Mouse (Mus musculus) left cerebral cortex, adult 2 months (tissue): ENCODE results near the gene Rcor1. TPM values are rescaled to one million over a fixed set of nuclear protein-coding genes. Genes with fewer than 3 reads are reported as not detected.

ENCODE experiments used
- DNase-seq, 2 experiments: peaks; one replicate each; pipeline ENCODE4 v3.0.0; 2021 to 2022; ENCODE audit warnings: low spot score in 2 of 2, mixed read lengths in 1 of 2; ENCODE audit errors: extremely low spot score in 1 of 2
- H3K27ac ChIP-seq: fragments of 200-600 bp; 2 replicates; pipeline ENCODE4 v1.8.1; 2022
- H3K4me3 ChIP-seq: fragments of 200-600 bp; 2 replicates; pipeline ENCODE4 v1.8.1; 2022
- CTCF ChIP-seq: fragments of 200-600 bp; IDR thresholded peaks from 2 replicates; pipeline ENCODE4 v1.8.1; 2022; ENCODE audit warnings: antibody characterized with exemption, mild to moderate bottlenecking, moderate library complexity
- intact Hi-C: fragments of 180-260 bp; cut with DNase I; formaldehyde crosslinking; loops from one replicate; pipeline ENCODE4 v1.15.1; 2025
- total RNA-seq, 2 experiments: library from RNA; stranded (reverse); gene quantifications; 2 replicates each; pipeline ENCODE4 v1.2.3; 2021

Rcor1 gene
- total RNA-seq, 2 experiments from 2014 or later, result 16.2 to 19.8 TPM

DNA sequence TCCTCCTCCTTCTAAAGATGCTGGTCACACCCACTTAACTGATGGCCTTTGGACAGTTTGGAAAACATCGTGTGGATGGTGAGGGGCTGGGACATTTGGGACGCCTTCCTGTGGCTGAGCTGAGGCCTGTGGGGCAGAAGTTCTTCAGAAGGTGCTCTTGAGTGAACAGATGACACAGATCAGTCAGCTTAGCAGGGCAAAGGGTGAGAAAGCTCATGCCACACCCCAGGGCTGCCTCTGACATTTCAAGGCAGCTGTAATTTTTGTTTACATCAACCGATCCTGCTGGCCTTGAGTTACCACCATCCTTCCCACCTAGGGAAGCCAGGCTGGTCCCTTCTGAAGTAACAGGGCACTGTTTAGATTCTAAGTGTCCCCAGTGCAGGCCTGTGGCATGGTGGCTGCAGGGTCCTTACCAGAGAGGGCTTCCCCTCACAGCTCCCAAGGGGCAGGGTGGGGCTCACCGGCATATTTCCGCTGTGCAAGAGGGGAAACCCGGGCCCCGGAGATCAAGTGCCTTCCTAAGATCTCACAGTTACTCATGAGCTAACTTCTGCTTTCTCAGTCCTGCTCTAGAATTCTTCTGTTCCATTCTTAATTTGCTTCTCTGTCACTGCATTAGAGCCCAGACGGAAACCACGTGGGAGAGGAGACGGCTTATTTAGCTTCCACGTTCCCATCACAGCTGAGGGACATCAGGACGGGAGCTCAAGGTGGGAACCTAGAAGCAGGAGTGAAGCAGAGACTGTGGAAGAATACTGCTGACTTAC lies 120.7 kb downstream of the Rcor1 start:
- TF ChIP-seq CTCF, result no peak
- no peak overlapping the region for H3K27ac ChIP-seq
- no peak overlapping the region for H3K4me3 ChIP-seq
- DNase-seq, result no peak
- intact Hi-C loops, result no loop called here

DNA sequence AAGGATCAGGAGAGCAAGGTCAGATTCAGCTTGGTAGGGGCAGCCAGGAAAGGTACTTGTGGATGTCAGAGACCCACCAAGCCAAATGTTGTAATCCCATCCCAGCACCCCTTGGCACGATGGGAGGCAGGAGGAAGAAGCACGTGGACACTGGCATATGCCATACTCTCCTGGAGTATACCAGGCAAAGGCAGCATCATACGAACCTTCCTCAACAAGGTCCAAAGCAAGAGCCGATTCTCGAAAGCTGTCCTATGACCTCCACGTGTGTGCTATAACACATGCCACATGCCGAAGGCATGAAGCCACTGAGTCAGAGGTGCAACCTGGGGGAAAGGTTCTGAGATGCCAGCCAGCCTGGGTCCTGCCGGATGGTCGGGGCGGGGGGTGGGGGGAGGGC lies 121.7 kb downstream of the Rcor1 start:
- no peak for TF ChIP-seq CTCF
- no peak overlapping the region for H3K4me3 ChIP-seq
- H3K27ac ChIP-seq, result no peak overlapping the region; the same call in 1 of the 2 replicates
- intact Hi-C loops, result no loop called here
- DNase-seq, result no peak

- intact Hi-C loops, result loop anchor here (2.0 kb wide), 1 partner anchor 73 kb away; no protein-coding TSS in a partner anchor
- TF ChIP-seq CTCF, result no peak
- peak overlapping the region; percentile 22; the same call in 1 of the 2 replicates for H3K4me3 ChIP-seq
- DNase-seq, result no peak
- peak overlapping the region; percentile 86 for H3K27ac ChIP-seq
These were observed 122.8 kb downstream of the Rcor1 start for GRCm38 (mm10) chr12:111161943-111162311.

- no peak; the same call in 1 of the 2 replicates for TF ChIP-seq CTCF
- peak; percentile 43 to 57 for DNase-seq
- Histone ChIP-seq H3K27ac (peak overlapping the region; percentile 86), H3K4me3 (peak overlapping the region; percentile 22; the same call in 1 of the 2 replicates)
- intact Hi-C loops, result loop anchor here (2.0 kb wide), 1 partner anchor 74 kb away; no protein-coding TSS in a partner anchor
These were observed 123.3 kb downstream of the Rcor1 start for GRCm38 (mm10) chr12:111162312-111163061.

DNA sequence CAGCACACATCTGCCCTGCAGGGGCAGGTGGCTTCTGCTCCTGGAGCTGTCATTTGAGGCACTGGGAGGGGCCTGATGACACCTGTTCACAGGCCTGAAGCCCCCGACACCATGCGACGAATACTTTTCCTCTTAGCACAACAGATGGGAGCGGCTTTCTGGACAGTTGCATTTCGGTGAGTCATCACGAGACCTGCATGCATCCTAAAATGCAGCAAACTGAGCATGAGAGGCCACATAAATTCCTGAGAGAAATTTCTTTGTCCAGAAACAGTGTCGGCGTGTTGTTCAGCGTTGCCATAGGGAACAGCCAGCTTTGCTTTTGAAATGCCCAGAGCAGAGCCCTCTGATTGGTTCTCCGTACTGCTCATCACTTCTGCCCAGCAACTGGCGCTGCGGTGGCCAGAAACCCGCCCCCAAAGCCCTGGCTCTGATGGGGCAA lies 125.2 kb downstream of the Rcor1 start:
- intact Hi-C loops, result no loop called here
- TF ChIP-seq CTCF, result no peak
- Histone ChIP-seq H3K4me3 (peak overlapping the region; percentile 44), H3K27ac (peak overlapping the region; percentile 79)
- DNase-seq, result peak; percentile 83 to 90

DNA sequence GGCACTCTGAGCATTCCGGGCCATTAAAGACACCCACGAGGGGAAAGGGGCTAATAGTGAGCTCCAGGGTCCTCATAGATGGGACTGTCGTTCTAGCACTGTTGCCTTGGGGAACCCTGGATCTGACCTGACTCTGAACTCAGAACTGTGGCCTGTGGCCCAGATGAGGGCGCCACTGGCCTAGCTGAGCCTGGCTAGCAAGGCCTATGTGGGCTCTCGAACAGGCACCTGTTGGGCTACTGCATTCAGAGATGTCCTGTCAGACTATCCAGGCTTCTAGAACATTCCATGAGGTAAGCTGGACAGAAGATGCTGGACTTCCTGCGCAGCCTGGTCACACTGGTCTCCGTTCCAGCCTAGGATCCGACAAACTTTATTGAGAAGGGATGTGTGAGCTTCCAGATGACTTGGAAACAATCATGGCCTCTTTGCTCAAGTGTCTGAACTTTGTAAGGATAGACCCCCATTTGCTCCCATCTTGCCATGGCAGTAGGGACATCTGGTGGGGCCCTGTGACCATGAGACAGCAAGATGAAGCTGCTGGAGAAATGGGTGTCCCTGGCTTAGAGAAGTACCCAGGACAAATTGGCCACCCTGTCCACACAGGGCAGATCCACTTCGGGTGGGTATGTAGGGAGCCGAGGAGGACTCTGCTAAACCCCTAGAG lies 126.1 kb downstream of the Rcor1 start:
- intact Hi-C loops, result loop anchor here (5.0 kb wide), 1 partner anchor 87 kb away; no protein-coding TSS in a partner anchor
- Histone ChIP-seq H3K27ac (peak overlapping the region; percentile 79), H3K4me3 (peak overlapping the region; percentile 44; the same call in 1 of the 2 replicates)
- no peak for DNase-seq
- TF ChIP-seq CTCF, result peak; percentile 36

Other genes with a start within 250 kb of the Rcor1 start
- 10 to 100 TPM; 13.0 to 13.3 TPM for gene Mok, start 198.4 kb upstream of the Rcor1 start, total RNA-seq
- 10 to 100 TPM; 11.4 to 12.3 TPM for gene Zfp839, start 189.1 kb upstream of the Rcor1 start, total RNA-seq
- gene Cinp, start 150.2 kb upstream of the Rcor1 start, total RNA-seq, result 100 to 1,000 TPM in 1 of 2 experiments, 10 to 100 TPM in 1; 94.4 to 107 TPM
- gene Tecpr2, start 150.1 kb upstream of the Rcor1 start, total RNA-seq, result 10 to 100 TPM; 46.7 to 50.0 TPM
- 10 to 100 TPM; 18.8 to 21.4 TPM for gene Ankrd9, start 60.3 kb upstream of the Rcor1 start, total RNA-seq
- gene Traf3, start 127.0 kb downstream of the Rcor1 start, total RNA-seq, result 10 to 100 TPM; 40.8 to 49.1 TPM
- gene 4930595D18Rik, start 145.1 kb downstream of the Rcor1 start, total RNA-seq, result not detected
- 1 to 10 TPM; 8.0 to 10.0 TPM for gene Amn, start 231.7 kb downstream of the Rcor1 start, total RNA-seq